In genomic region chr6:8680931-8681330, GRCm38 (mm10) we compare ENCODE assay signal across 30 mouse cellular contexts.
"Had no signal": no experiment of that assay in that cellular context is flagged by ENCODE, and none has a peak within 500 bp of the region (broad histone marks: within the 10 kb centered on the region; RNA-seq: fewer than 3 reads in every experiment).

No protein-coding gene starts in this region.

- H3K4me2 ChIP-seq: limb, embryonic 12.5 days; limb, embryonic 13.5 days; limb, embryonic 15.5 days; liver, embryonic 11.5 days; liver, embryonic 12.5 days; liver, embryonic 13.5 days; liver, embryonic 15.5 days; lung, embryonic 14.5 days; lung, embryonic 15.5 days; midbrain, embryonic 11.5 days; midbrain, embryonic 12.5 days; midbrain, embryonic 13.5 days; midbrain, embryonic 15.5 days had no signal

- ATAC-seq: liver, embryonic 12.5 days; liver, postnatal 0 days; lung, postnatal 0 days; midbrain, embryonic 13.5 days; midbrain, embryonic 15.5 days had no signal

- H3K9me3 ChIP-seq: limb, embryonic 12.5 days; limb, embryonic 13.5 days; limb, embryonic 15.5 days; liver, embryonic 12.5 days; liver, embryonic 13.5 days; liver, embryonic 15.5 days; lung, embryonic 15.5 days; megakaryocyte, embryonic 14.5 days; midbrain, embryonic 10.5 days; midbrain, embryonic 12.5 days; midbrain, embryonic 13.5 days; midbrain, embryonic 15.5 days had no signal

- DNase-seq: left cerebral cortex, postnatal 4 days; liver; liver, embryonic 13.5 days; liver, postnatal 0 days; lung, adult 18-20 months; lung, adult 2 months; lung, embryonic 14.5 days; lung, postnatal 10 days; lung, postnatal 14 days; lung, postnatal 36 days; lung, postnatal 4 days; midbrain, embryonic 14.5 days had no signal

- H3K4me1 ChIP-seq: limb, embryonic 12.5 days; liver, embryonic 12.5 days; liver, embryonic 13.5 days; liver, embryonic 15.5 days; lung, embryonic 15.5 days; midbrain, embryonic 10.5 days; midbrain, embryonic 12.5 days; midbrain, embryonic 13.5 days; midbrain, embryonic 15.5 days had no signal

- H3K9ac ChIP-seq: limb, embryonic 12.5 days; limb, embryonic 13.5 days; limb, embryonic 15.5 days; liver, embryonic 12.5 days; liver, embryonic 13.5 days; liver, embryonic 14.5 days; liver, embryonic 15.5 days; liver, postnatal 0 days; lung, embryonic 14.5 days; lung, embryonic 15.5 days; midbrain, embryonic 12.5 days; midbrain, embryonic 13.5 days; midbrain, embryonic 15.5 days had no signal

- H3K36me3 ChIP-seq: limb, embryonic 12.5 days; limb, embryonic 13.5 days; limb, embryonic 15.5 days; liver, embryonic 12.5 days; liver, embryonic 13.5 days; liver, embryonic 15.5 days; lung, embryonic 15.5 days; midbrain, embryonic 10.5 days; midbrain, embryonic 12.5 days; midbrain, embryonic 13.5 days; midbrain, embryonic 15.5 days had no signal

- H3K4me3 ChIP-seq: left cerebral cortex, adult 2 months; limb, embryonic 12.5 days; limb, embryonic 13.5 days; limb, embryonic 15.5 days; liver, embryonic 12.5 days; liver, embryonic 13.5 days; liver, embryonic 15.5 days; lung, embryonic 15.5 days; megakaryocyte, embryonic 14.5 days; midbrain, embryonic 10.5 days; midbrain, embryonic 12.5 days; midbrain, embryonic 13.5 days; midbrain, embryonic 15.5 days; myocyte had no signal

- H3K27ac ChIP-seq: left cerebral cortex, adult 2 months; limb, embryonic 12.5 days; limb, embryonic 13.5 days; limb, embryonic 15.5 days; liver, embryonic 12.5 days; liver, embryonic 13.5 days; liver, embryonic 14.5 days; liver, embryonic 15.5 days; lung, embryonic 15.5 days; macrophage; midbrain, embryonic 10.5 days; midbrain, embryonic 12.5 days; midbrain, embryonic 13.5 days; midbrain, embryonic 15.5 days had no signal

- H3K27me3 ChIP-seq: limb, embryonic 12.5 days; limb, embryonic 13.5 days; limb, embryonic 15.5 days; liver, embryonic 12.5 days; liver, embryonic 13.5 days; liver, embryonic 15.5 days; lung, embryonic 15.5 days; megakaryocyte, embryonic 14.5 days; midbrain, embryonic 12.5 days; midbrain, embryonic 13.5 days; midbrain, embryonic 15.5 days had no signal
